Mouse (Mus musculus) frontal cortex, adult 2 months (tissue): Measurements from ENCODE around the gene Armc2. TPM values are rescaled to one million over a fixed set of nuclear protein-coding genes. Genes with fewer than 3 reads are reported as not detected.

Source experiments
- DNase-seq, 2 experiments: peaks; one replicate each; pipeline ENCODE4 v3.0.0; 2022; ENCODE audit warnings: low spot score in 1 of 2; ENCODE audit errors: extremely low spot score in 1 of 2
- polyA plus RNA-seq: library from polyadenylated mRNA; depleted of rRNA; stranded (reverse); fragments of >200 nt; gene quantifications from 2 replicates; pipeline ENCODE4 v1.2.3, GENCODE M21; 2012; rRNA removed

The Armc2 gene
- 11.6 and 15.1 TPM in 2 replicates for polyA plus RNA-seq

- peak in 1 of 2 experiments; percentile 81 for DNase-seq
Observed at GRCm38 (mm10) chr10:42018016-42018949, at the start of gene Armc2. Gene Armc2 (minus strand): TSS chr10:42018442.

- no peak for DNase-seq
Observed at GRCm38 (mm10) chr10:42064446-42064845, 46.2 kb upstream of the Armc2 start.

GRCm38 (mm10) chr10:42059522-42059921, 41.3 kb upstream of the Armc2 start:
- no peak for DNase-seq

- DNase-seq, result no peak
Observed at GRCm38 (mm10) chr10:42057746-42058145, 39.5 kb upstream of the Armc2 start.

- DNase-seq, result no peak
Observed at GRCm38 (mm10) chr10:42057231-42057601, 39.0 kb upstream of the Armc2 start.

- DNase-seq, result no peak
Observed at GRCm38 (mm10) chr10:42056486-42057230, 38.4 kb upstream of the Armc2 start.

GRCm38 (mm10) chr10:42055224-42056165, 37.3 kb upstream of the Armc2 start:
- DNase-seq, result no peak

GRCm38 (mm10) chr10:42051069-42051468, 32.8 kb upstream of the Armc2 start:
- no peak for DNase-seq

GRCm38 (mm10) chr10:42048648-42049047, 30.4 kb upstream of the Armc2 start:
- peak in 1 of 2 experiments; percentile 71 for DNase-seq

GRCm38 (mm10) chr10:42044574-42044973, 26.3 kb upstream of the Armc2 start:
- DNase-seq, result peak; percentile 40 to 45

GRCm38 (mm10) chr10:42043307-42043706, 25.1 kb upstream of the Armc2 start:
- DNase-seq, result no peak

GRCm38 (mm10) chr10:42042881-42043280, 24.6 kb upstream of the Armc2 start:
- DNase-seq, result peak; percentile 57 to 78

GRCm38 (mm10) chr10:42042087-42042486, 23.8 kb upstream of the Armc2 start:
- no peak for DNase-seq

- no peak for DNase-seq
Observed at GRCm38 (mm10) chr10:42038571-42038970, 20.3 kb upstream of the Armc2 start.

- no peak for DNase-seq
Observed at GRCm38 (mm10) chr10:42037301-42037870, 19.1 kb upstream of the Armc2 start.

GRCm38 (mm10) chr10:42036846-42037245, 18.6 kb upstream of the Armc2 start:
- DNase-seq, result no peak

- no peak for DNase-seq
Observed at GRCm38 (mm10) chr10:42033571-42033970, 15.3 kb upstream of the Armc2 start.

- DNase-seq, result peak; percentile 72 to 82
Observed at GRCm38 (mm10) chr10:42031021-42031420, 12.8 kb upstream of the Armc2 start.

GRCm38 (mm10) chr10:42029502-42029901, 11.3 kb upstream of the Armc2 start:
- DNase-seq, result no peak

GRCm38 (mm10) chr10:42027337-42027736, 9.1 kb upstream of the Armc2 start:
- DNase-seq, result peak in 1 of 2 experiments; percentile 27
